Mouse (Mus musculus) liver, embryonic 16.5 days (tissue): ENCODE measurements at regions not wholly inside any gene's neighbourhood (a gene's known extent, or its start where the extent isn't known, plus 50 kb on each side); places are given as distances from the start of the nearest gene placed in this dataset.

ENCODE experiments used
- ATAC-seq: fragments of 200-750 bp; cut with Nextera tagmentation; 2 replicates; pipeline ENCODE4 v1.8.0; 2017; ENCODE audit warnings: low read depth, mild to moderate bottlenecking, moderate number of reproducible peaks, moderate library complexity
- H3K27ac ChIP-seq: fragments of 300-500 bp; sonication (generic); 2 replicates; pipeline ENCODE4 v1.5.1; 2014; ENCODE audit warnings: mild to moderate bottlenecking, low read length
- H3K27me3 ChIP-seq: fragments of 300-500 bp; sonication (generic); 2 replicates; pipeline ENCODE4 v1.6.1; 2014; ENCODE audit warnings: low read depth, low read length, mixed read lengths; ENCODE audit not compliant: control insufficient read depth, insufficient read depth
- H3K36me3 ChIP-seq: fragments of 300-500 bp; sonication (generic); 2 replicates; pipeline ENCODE4 v1.6.1; 2014; ENCODE audit warnings: mild to moderate bottlenecking; ENCODE audit not compliant: control insufficient read depth, insufficient read depth
- H3K4me1 ChIP-seq: fragments of 300-500 bp; sonication (generic); 2 replicates; pipeline ENCODE4 v1.6.1; 2014; ENCODE audit warnings: low read depth, low read length, mixed read lengths; ENCODE audit not compliant: control insufficient read depth
- H3K4me2 ChIP-seq: fragments of 300-500 bp; sonication (generic); 2 replicates; pipeline ENCODE4 v1.6.1; 2014; ENCODE audit warnings: low read depth, low read length, mixed read lengths
- H3K4me3 ChIP-seq: fragments of 300-500 bp; sonication (generic); 2 replicates; pipeline ENCODE4 v1.5.1; 2014; ENCODE audit warnings: low read depth, mild to moderate bottlenecking, low read length
- H3K9ac ChIP-seq: fragments of 300-500 bp; sonication (generic); 2 replicates; pipeline ENCODE4 v1.6.1; 2014; ENCODE audit warnings: low read depth, low read length
- H3K9me3 ChIP-seq: fragments of 300-500 bp; sonication (generic); replicated peaks from 2 replicates; pipeline ENCODE4 v1.6.1; 2016; ENCODE audit warnings: low read length; ENCODE audit not compliant: control insufficient read depth
- WGBS: fragments of 180-500 bp; shearing (Covaris S2); extraction: QIAGEN DNeasy Blood & Tissue Kit; methylation state at CpG from one replicate; pipeline ENCODE4 v1.1.7; 2014; ENCODE audit not compliant: insufficient replicate concordance; 5-methylcytosine and 5-hydroxymethylcytosine counted together

DNA sequence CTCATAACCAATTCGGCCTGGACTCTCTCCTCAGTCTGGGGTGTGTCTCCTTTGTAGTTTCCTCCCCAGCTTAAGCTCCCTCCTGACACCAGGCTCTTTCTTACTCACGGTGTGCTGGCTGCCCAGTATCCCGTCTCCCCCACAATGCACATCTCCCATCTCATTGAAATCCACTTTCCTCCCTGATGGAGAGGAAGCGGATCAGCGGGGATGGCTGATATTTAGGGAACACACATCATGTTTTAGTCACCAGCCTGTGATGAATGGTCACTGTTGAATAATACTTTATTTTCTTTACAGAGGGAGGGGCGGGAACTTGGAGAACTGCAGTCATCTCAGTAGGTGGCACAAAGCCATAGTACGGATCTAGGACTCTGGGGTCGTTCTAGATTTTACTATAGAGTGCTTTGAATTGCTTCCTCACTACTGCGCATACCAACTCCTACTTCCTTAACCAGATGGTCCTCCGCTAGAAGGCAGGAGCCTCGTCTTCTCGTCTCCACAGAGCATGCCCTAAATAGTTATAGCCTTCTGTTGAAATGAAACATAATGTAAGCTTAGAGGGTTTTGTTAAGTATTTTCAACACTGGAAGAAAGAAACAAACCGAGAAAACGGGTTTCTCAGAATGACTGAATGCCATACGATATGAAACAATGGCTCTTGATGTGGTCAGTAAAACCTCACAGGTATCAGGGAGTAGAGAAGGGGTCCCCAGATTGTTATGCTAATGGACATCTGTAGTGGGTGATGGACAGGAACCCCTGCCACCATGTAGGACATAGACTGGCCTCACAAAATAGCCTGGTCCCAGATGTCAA lies 139.2 kb upstream of the Rap1b start:
- Histone ChIP-seq H3K4me3 (no peak overlapping the region), H3K27me3 (no peaks in the 10 kb centered on the region), H3K9ac (no peak overlapping the region), H3K27ac (no peak overlapping the region), H3K9me3 (no peaks in the 10 kb centered on the region), H3K4me2 (no peak overlapping the region), H3K36me3 (no peaks in the 10 kb centered on the region), H3K4me1 (no peaks in the 10 kb centered on the region)
- ATAC-seq, result no peak
- 67% methylated on average over 15 of the region's 15 CpGs for WGBS

- ATAC-seq, result no peak
- Histone ChIP-seq H3K4me1 (no peaks in the 10 kb centered on the region), H3K4me3 (no peak overlapping the region), H3K4me2 (no peak overlapping the region), H3K27ac (no peak overlapping the region), H3K9me3 (no peaks in the 10 kb centered on the region), H3K9ac (no peak overlapping the region), H3K36me3 (no peaks in the 10 kb centered on the region), H3K27me3 (no peaks in the 10 kb centered on the region)
- 36% methylated on average over 6 of the region's 6 CpGs for WGBS
Measured at GRCm38 (mm10) chr10:117987620-117988019, 141.8 kb upstream of the Rap1b start.

GRCm38 (mm10) chr10:117988076-117988475 lies 142.2 kb upstream of the Rap1b start:
- no peaks in the 10 kb centered on the region for H3K27me3 ChIP-seq
- H3K4me3 ChIP-seq, result no peak overlapping the region
- no peak overlapping the region for H3K9ac ChIP-seq
- H3K27ac ChIP-seq, result no peak overlapping the region
- 33% methylated on average over 5 of the region's 5 CpGs for WGBS
- H3K4me2 ChIP-seq, result no peak overlapping the region
- H3K4me1 ChIP-seq, result no peaks in the 10 kb centered on the region
- no peaks in the 10 kb centered on the region for H3K36me3 ChIP-seq
- no peaks in the 10 kb centered on the region for H3K9me3 ChIP-seq
- no peak for ATAC-seq

DNA sequence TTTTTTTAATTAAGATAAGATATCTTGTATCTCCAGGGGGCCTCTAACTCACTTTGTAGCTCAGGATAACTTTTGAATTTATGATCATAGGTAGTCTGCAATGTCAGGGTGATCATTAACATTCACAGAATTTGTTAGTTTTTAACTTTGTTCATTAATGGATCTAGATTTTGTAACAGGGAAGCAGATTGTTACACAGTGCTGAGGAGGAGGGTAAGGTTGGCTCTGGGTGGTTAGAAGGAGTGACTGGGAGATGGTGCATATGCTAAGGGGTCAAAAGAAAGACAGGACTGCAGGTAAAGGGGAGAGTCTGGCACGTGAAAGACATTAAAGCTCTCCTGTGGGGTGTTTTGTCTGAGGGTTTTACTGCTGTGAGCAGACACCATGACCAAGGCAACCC lies 145.3 kb upstream of the Rap1b start:
- Histone ChIP-seq H3K4me2 (no peak overlapping the region), H3K36me3 (no peaks in the 10 kb centered on the region), H3K4me3 (no peak overlapping the region), H3K9ac (no peak overlapping the region), H3K27ac (no peak overlapping the region), H3K27me3 (no peaks in the 10 kb centered on the region), H3K9me3 (no peaks in the 10 kb centered on the region), H3K4me1 (no peaks in the 10 kb centered on the region)
- 58% methylated on average over 1 of the region's 1 CpGs for WGBS
- no peak for ATAC-seq

- 64% methylated on average over 9 of the region's 9 CpGs for WGBS
- no peaks in the 10 kb centered on the region for H3K4me1 ChIP-seq
- no peak for ATAC-seq
- H3K27ac ChIP-seq, result no peak overlapping the region
- no peak overlapping the region for H3K4me3 ChIP-seq
- H3K9ac ChIP-seq, result no peak overlapping the region
- H3K27me3 ChIP-seq, result no peaks in the 10 kb centered on the region
- no peak overlapping the region for H3K4me2 ChIP-seq
- no peaks in the 10 kb centered on the region for H3K36me3 ChIP-seq
- no peaks in the 10 kb centered on the region for H3K9me3 ChIP-seq
Measured at GRCm38 (mm10) chr10:117992317-117992716, 146.5 kb upstream of the Rap1b start.

DNA sequence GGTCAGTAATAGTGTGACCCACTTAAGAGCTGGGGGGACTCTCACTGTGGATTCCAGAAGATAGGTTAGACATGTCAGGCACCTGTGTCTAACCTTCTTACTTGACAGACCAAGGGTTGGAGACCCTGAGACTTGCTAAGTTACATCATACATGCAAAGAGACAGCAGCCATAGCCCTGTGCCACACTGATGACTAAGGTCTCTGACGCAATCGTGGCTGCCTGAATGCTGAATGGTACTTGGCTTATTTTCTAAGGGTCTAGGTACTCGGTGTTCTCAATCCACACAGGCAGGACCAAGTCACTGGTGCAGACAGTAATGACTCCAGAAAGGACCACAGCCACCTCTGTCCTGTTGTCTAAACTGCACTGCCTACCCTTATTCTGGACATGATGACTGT lies 147.8 kb upstream of the Mdm1 start:
- ATAC-seq, result no peak
- Histone ChIP-seq H3K4me3 (no peak overlapping the region), H3K4me2 (no peak overlapping the region), H3K27ac (no peak overlapping the region), H3K9ac (no peak overlapping the region), H3K36me3 (no peaks in the 10 kb centered on the region), H3K9me3 (no peaks in the 10 kb centered on the region), H3K27me3 (no peaks in the 10 kb centered on the region), H3K4me1 (no peaks in the 10 kb centered on the region)
- 60% methylated on average over 3 of the region's 3 CpGs for WGBS

DNA sequence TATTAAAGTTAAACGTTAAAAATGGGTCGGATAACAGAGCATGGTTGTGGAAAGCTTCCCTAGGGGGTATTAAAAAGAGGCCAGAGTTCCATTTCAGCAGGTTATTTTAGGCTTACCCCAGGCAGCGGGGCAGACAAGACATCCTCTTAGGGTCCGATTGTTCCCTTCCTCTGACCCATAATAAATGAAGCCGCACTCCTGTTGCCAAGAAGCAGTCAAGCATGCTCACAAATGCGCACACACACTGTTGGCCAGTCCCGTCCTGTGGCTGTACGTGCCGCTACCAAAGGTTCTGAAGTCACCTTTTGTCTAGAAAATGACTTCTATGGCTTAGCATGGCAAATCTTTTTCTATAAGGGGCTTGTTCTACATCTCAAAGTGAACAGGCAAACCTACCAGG lies 146.8 kb upstream of the Mdm1 start:
- Histone ChIP-seq H3K9me3 (no peaks in the 10 kb centered on the region), H3K4me1 (no peaks in the 10 kb centered on the region), H3K9ac (no peak overlapping the region), H3K4me2 (no peak overlapping the region), H3K27ac (no peak overlapping the region), H3K4me3 (no peak overlapping the region), H3K27me3 (no peaks in the 10 kb centered on the region), H3K36me3 (no peaks in the 10 kb centered on the region)
- 74% methylated on average over 9 of the region's 9 CpGs for WGBS
- no peak for ATAC-seq

GRCm38 (mm10) chr10:117997796-117998195 lies 143.8 kb upstream of the Mdm1 start:
- Histone ChIP-seq H3K4me3 (no peak overlapping the region), H3K4me2 (no peak overlapping the region), H3K4me1 (no peaks in the 10 kb centered on the region), H3K27me3 (no peaks in the 10 kb centered on the region), H3K9ac (no peak overlapping the region), H3K9me3 (no peaks in the 10 kb centered on the region), H3K36me3 (no peaks in the 10 kb centered on the region), H3K27ac (no peak overlapping the region)
- 71% methylated on average over 5 of the region's 5 CpGs for WGBS
- no peak for ATAC-seq

DNA sequence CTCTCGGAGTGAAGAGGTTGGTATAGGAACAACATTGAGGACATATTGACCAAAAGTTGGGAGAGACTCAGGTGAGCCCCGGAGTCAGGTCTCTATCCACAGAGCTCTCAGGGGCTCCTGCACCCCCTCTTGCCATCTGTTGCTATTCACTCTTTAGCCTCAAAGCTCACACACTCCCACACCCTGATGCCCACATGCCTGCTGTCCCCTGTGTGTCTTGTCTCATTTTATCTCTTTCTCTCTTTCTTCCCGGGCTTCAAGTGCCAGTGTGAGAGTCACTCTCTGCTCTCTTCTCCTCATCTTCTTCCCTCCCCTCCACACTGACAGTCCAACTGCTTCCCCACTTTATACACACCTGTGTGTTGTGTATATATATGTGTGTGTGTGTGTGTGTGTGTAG lies 141.0 kb upstream of the Mdm1 start:
- no peaks in the 10 kb centered on the region for H3K36me3 ChIP-seq
- no peak overlapping the region for H3K27ac ChIP-seq
- ATAC-seq, result no peak
- H3K9ac ChIP-seq, result no peak overlapping the region
- no peak overlapping the region for H3K4me2 ChIP-seq
- no peak overlapping the region for H3K4me3 ChIP-seq
- no peaks in the 10 kb centered on the region for H3K4me1 ChIP-seq
- no peaks in the 10 kb centered on the region for H3K9me3 ChIP-seq
- WGBS, result 50% methylated on average over 3 of the region's 3 CpGs
- no peaks in the 10 kb centered on the region for H3K27me3 ChIP-seq
